ENCODE assay signal across 13 mouse cellular contexts in the genomic region with DNA sequence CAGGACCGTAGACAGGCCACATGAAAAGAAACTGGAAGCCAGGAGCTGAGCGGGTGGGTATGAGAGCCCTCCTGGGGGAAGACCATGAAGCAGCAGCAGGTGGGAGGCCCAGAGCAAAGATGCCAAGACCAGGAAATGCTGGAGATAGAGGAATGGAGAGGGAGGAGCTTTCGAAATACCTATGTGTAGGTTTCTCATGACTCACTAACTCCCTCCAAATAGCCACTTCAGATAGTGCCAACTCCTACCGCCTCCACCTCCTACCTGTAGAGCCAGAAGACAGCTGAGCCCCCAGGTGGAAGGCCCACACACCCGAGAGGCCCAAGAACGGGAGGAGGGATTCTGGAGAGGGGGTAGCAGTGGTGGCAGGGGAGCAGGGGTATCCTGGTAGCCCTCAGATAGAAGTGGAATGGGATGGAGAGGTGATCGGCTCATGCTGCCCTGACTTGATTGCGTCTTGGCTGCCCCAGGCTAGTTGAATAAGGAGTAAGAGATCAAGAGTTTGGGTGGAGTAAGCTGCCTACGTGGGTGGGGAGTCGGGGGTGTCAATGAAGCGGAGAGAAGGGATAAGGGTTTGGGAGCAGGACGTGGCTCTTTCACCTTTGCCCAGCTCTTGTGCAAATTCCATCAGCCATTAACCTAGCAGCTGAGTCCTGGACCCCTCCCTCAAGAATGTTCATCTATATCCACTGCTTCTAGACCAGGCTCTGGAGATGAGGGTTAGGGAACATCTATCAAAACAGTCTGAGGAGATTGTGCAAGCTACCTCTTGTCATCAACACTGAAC. TPM values are rescaled to one million over a fixed set of nuclear protein-coding genes. Genes with fewer than 3 reads are reported as not detected.
A peak's percentile ranks its signal among the peaks of the same experiment; 100 is the strongest.
DNase-seq lines count a peak whose midpoint lies in the region; ATAC-seq lines count a peak whose summit lies in the region.
"Had no signal": no experiment of that assay in that cellular context is flagged by ENCODE, and none has a peak within 500 bp of the region (broad histone marks: within the 10 kb centered on the region; RNA-seq: fewer than 3 reads in every experiment).

A gene (minus strand): TSS at position 470 of the 787 bp plus-strand sequence.

- H3K36me3 ChIP-seq in lung, embryonic 16.5 days (ENCODE audit: control insufficient read depth, insufficient read depth, low read length), result peaks cover 16% of the 10 kb centered on the region

- DNase-seq in lung, adult 18-20 months, result no peak
- DNase-seq in kidney, adult 9 months, result peak; percentile 81
- DNase-seq in kidney, postnatal 36 days, result peak; percentile 68 to 82
- DNase-seq in yolk sac, embryonic 10.5 days (ENCODE audit: low spot score), result peak; percentile 84
- no peak for DNase-seq in heart, postnatal 4 days
- DNase-seq in heart, adult 18-20 months, result no peak
- DNase-seq: adrenal gland, postnatal 10 days; cerebellum, adult 9-10 months; lung, adult 2 months had no signal

- 0 out of 2 replicates have a peak within 1 kb of the TSS, but pooled peaks have one; percentile 6 for H3K9ac ChIP-seq in lung, embryonic 16.5 days (ENCODE audit: low read length)
- H3K9ac ChIP-seq: forebrain, embryonic 15.5 days had no signal

- H3K27ac ChIP-seq in lung, embryonic 16.5 days (ENCODE audit: low read length), result no peak within 1 kb of the TSS
- H3K27ac ChIP-seq: forebrain, embryonic 15.5 days had no signal

- peaks cover 5% of the 10 kb centered on the region; the same call in 1 of the 2 replicates for H3K4me1 ChIP-seq in lung, embryonic 16.5 days (replicated peaks; ENCODE audit: control insufficient read depth, insufficient read depth, low read length)
- H3K4me1 ChIP-seq: forebrain, embryonic 15.5 days had no signal

- H3K27me3 ChIP-seq in lung, embryonic 16.5 days (ENCODE audit: control insufficient read depth, insufficient read depth, low read depth, low read length), result no peaks in the 10 kb centered on the region
- H3K27me3 ChIP-seq: forebrain, embryonic 15.5 days had no signal

- no peaks in the 10 kb centered on the region for H3K9me3 ChIP-seq in lung, embryonic 16.5 days (ENCODE audit: control insufficient read depth, low read length)
- H3K9me3 ChIP-seq: forebrain, embryonic 15.5 days had no signal

- ATAC-seq in lung, embryonic 16.5 days (ENCODE audit: low read depth), result peak; percentile 23; the same call in 1 of the 2 replicates
- ATAC-seq: forebrain, embryonic 15.5 days; midbrain, embryonic 16.5 days had no signal

- no peak within 1 kb of the TSS for H3K4me3 ChIP-seq in lung, embryonic 16.5 days (ENCODE audit: low read length)
- H3K4me3 ChIP-seq: forebrain, embryonic 15.5 days had no signal

- H3K4me2 ChIP-seq in lung, embryonic 16.5 days (ENCODE audit: low read depth, low read length), result no peak within 1 kb of the TSS
- H3K4me2 ChIP-seq: forebrain, embryonic 15.5 days had no signal

- 45% methylated on average over 12 of the region's 12 CpGs for WGBS in lung, embryonic 16.5 days

RNA-seq across cellular contexts. Expression of the gene that starts here (rescaled TPM):
- polyA plus RNA-seq in lung, embryonic 16.5 days (2015; fragmentation: Nextera tagmentation; extraction: Ambion mirVana), result 0.33 and 0.36 TPM in 2 replicates
- 1 to 10 TPM; 1.2 to 1.3 TPM for total RNA-seq in heart, postnatal 4 days (2021)
- under 1 TPM; 0.32 to 0.49 TPM for total RNA-seq in heart, adult 18-20 months (2021)
- polyA plus RNA-seq: forebrain, embryonic 15.5 days; midbrain, embryonic 16.5 days; neural tube, embryonic 11.5 days had no signal

Comparison
In these comparisons a context has a peak if more than half of its experiments do, and no peak if none do; other contexts are left out.
1. Peak in ATAC-seq and H3K9ac ChIP-seq in lung, embryonic 16.5 days; RNA of the gene not detected or under 1 TPM.
2. DNase-seq: peak in kidney, adult 9 months (single experiment), kidney, postnatal 36 days (2 of 2) and yolk sac, embryonic 10.5 days (single experiment); none in lung, adult 18-20 months (0 of 2), heart, postnatal 4 days (single experiment) and heart, adult 18-20 months (0 of 2).